ENCODE assay signal across 10 mouse cellular contexts in the genomic region with DNA sequence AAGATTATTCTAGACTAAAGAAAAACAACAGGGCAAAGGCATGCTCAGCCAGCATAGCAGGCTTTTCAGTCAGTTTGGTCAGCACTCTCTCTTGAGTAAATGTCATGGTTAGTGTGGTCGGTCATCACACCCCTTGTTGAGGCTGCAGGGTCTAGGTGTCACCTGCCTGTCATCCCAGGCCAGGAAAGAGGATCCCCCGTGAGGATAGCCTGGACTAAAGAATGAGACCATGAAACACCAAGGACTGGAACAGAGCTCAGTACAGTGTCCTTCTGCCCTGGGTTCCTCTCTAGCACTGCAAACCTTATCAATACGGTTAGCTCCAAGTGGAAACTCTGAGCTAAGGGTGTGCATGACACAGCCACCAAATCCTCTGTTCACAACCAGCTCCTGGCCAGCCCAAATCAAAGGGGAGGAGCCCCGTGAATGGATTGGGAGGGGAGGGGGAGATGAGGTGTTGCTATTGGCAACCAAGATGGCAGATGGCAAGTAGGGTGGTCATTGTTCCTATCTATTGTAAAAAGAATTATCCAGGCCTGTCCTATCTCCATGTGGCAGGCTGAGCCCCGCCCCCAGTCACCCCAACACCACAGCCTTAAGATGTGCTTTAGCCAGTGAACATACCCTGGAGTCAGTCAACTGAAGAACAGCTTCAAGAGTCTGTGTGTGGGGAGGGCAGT.
DNase-seq lines count a peak whose midpoint lies in the region; ATAC-seq lines count a peak whose summit lies in the region.
"Had no signal": no experiment of that assay in that cellular context is flagged by ENCODE, and none has a peak within 500 bp of the region (broad histone marks: within the 10 kb centered on the region; RNA-seq: fewer than 3 reads in every experiment).

No protein-coding gene starts in this region.

- WGBS in lung, embryonic 15.5 days = 56% methylated on average over 5 of the region's 5 CpGs
- WGBS in forebrain, embryonic 11.5 days = 41% methylated on average over 5 of the region's 5 CpGs
- WGBS in hindbrain, embryonic 15.5 days = 30% methylated on average over 5 of the region's 5 CpGs
- 50% methylated on average over 5 of the region's 5 CpGs for WGBS in neural tube, embryonic 13.5 days

- H3K4me2 ChIP-seq in lung, embryonic 15.5 days = no peak overlapping the region
- H3K4me2 ChIP-seq in forebrain, embryonic 11.5 days (ENCODE audit: low read depth, low read length, severe bottlenecking) = no peak overlapping the region
- no peak overlapping the region for H3K4me2 ChIP-seq in hindbrain, embryonic 15.5 days
- H3K4me2 ChIP-seq in neural tube, embryonic 13.5 days = no peak overlapping the region

- no peak overlapping the region for H3K4me3 ChIP-seq in lung, embryonic 15.5 days
- H3K4me3 ChIP-seq in forebrain, embryonic 11.5 days (ENCODE audit: low read depth, low read length) = no peak overlapping the region
- no peak overlapping the region for H3K4me3 ChIP-seq in hindbrain, embryonic 15.5 days
- no peak overlapping the region for H3K4me3 ChIP-seq in neural tube, embryonic 13.5 days
- H3K4me3 ChIP-seq: heart, adult 2 months had no signal

- no peaks in the 10 kb centered on the region for H3K36me3 ChIP-seq in lung, embryonic 15.5 days
- no peaks in the 10 kb centered on the region for H3K36me3 ChIP-seq in forebrain, embryonic 11.5 days (ENCODE audit: control insufficient read depth, insufficient read depth, low read length)
- no peaks in the 10 kb centered on the region for H3K36me3 ChIP-seq in hindbrain, embryonic 15.5 days
- no peaks in the 10 kb centered on the region for H3K36me3 ChIP-seq in neural tube, embryonic 13.5 days

- DNase-seq in lung, postnatal 25 days (ENCODE audit: low spot score) = no peak
- DNase-seq in forebrain, embryonic 11.5 days (ENCODE audit: low spot score) = no peak
- DNase-seq in left cerebral cortex, postnatal 4 days = no peak
- DNase-seq in right cerebral cortex, adult 2 months (ENCODE audit: low spot score in 2 of 2) = no peak
- DNase-seq: heart, adult 2 months; kidney, adult 18-20 months had no signal

- peaks cover 4% of the 10 kb centered on the region; the same call in 1 of the 2 replicates for H3K9me3 ChIP-seq in lung, embryonic 15.5 days
- no peaks in the 10 kb centered on the region; the same call in 1 of the 2 replicates for H3K9me3 ChIP-seq in forebrain, embryonic 11.5 days (ENCODE audit: control insufficient read depth, low read length)
- H3K9me3 ChIP-seq in hindbrain, embryonic 15.5 days = no peaks in the 10 kb centered on the region
- peaks cover 10% of the 10 kb centered on the region for H3K9me3 ChIP-seq in neural tube, embryonic 13.5 days

- no peaks in the 10 kb centered on the region for H3K27me3 ChIP-seq in lung, embryonic 15.5 days
- H3K27me3 ChIP-seq in forebrain, embryonic 11.5 days (ENCODE audit: control insufficient read depth, insufficient read depth, low read length) = no peaks in the 10 kb centered on the region; the same call in 1 of the 2 replicates
- no peaks in the 10 kb centered on the region for H3K27me3 ChIP-seq in hindbrain, embryonic 15.5 days
- H3K27me3 ChIP-seq in neural tube, embryonic 13.5 days = no peaks in the 10 kb centered on the region

- H3K27ac ChIP-seq in lung, embryonic 15.5 days = peak overlapping the region; percentile 67
- H3K27ac ChIP-seq in forebrain, embryonic 11.5 days (ENCODE audit: low read depth, low read length) = peak overlapping the region; percentile 13; the same call in 1 of the 2 replicates
- H3K27ac ChIP-seq in hindbrain, embryonic 15.5 days (replicated peaks) = peak overlapping the region; percentile 29; the same call in 1 of the 2 replicates
- peak overlapping the region; percentile 13; the same call in 1 of the 2 replicates for H3K27ac ChIP-seq in neural tube, embryonic 13.5 days (replicated peaks)
- H3K27ac ChIP-seq: heart, adult 2 months; liver, embryonic 14.5 days had no signal

- H3K9ac ChIP-seq in lung, embryonic 15.5 days = no peak overlapping the region
- no peak overlapping the region for H3K9ac ChIP-seq in forebrain, embryonic 11.5 days (ENCODE audit: low read length)
- H3K9ac ChIP-seq in hindbrain, embryonic 15.5 days = no peak overlapping the region
- no peak overlapping the region for H3K9ac ChIP-seq in neural tube, embryonic 13.5 days
- H3K9ac ChIP-seq: liver, embryonic 14.5 days had no signal

- intact Hi-C loops in left cerebral cortex, postnatal 4 days (cut with DNase I) = no loop called here

- peaks cover 48% of the 10 kb centered on the region for H3K4me1 ChIP-seq in lung, embryonic 15.5 days
- H3K4me1 ChIP-seq in forebrain, embryonic 11.5 days (replicated peaks; ENCODE audit: control insufficient read depth, insufficient read depth, low read length) = peaks cover 13% of the 10 kb centered on the region
- peaks cover 43% of the 10 kb centered on the region for H3K4me1 ChIP-seq in hindbrain, embryonic 15.5 days (replicated peaks)
- peaks cover 44% of the 10 kb centered on the region for H3K4me1 ChIP-seq in neural tube, embryonic 13.5 days (replicated peaks)

- no peak for ATAC-seq in lung, embryonic 15.5 days (ENCODE audit: borderline replicate concordance, extremely low read depth, low FRiP score, low TSS enrichment)
- peak; percentile 55 for ATAC-seq in forebrain, embryonic 11.5 days (replicated peaks; ENCODE audit: low FRiP score)
- no peak for ATAC-seq in hindbrain, embryonic 15.5 days (ENCODE audit: low FRiP score, low read depth)
- ATAC-seq in neural tube, embryonic 13.5 days (ENCODE audit: low read depth) = no peak

Comparison
In these comparisons a context has a peak if more than half of its experiments do, and no peak if none do; other contexts are left out.
1. H3K27ac ChIP-seq: peak in every context shown above with its lines; median percentile 67 in lung, embryonic 15.5 days; 29 in hindbrain, embryonic 15.5 days; 13 in forebrain, embryonic 11.5 days; 13 in neural tube, embryonic 13.5 days.